Mouse (Mus musculus): ENCODE measurements around the gene Parm1. TPM values are rescaled to one million over a fixed set of nuclear protein-coding genes. Genes with fewer than 3 reads are reported as not detected.

Gene Parm1
- total RNA-seq, 2 experiments from 2014 or later = 56.1 to 56.9 TPM

DNA sequence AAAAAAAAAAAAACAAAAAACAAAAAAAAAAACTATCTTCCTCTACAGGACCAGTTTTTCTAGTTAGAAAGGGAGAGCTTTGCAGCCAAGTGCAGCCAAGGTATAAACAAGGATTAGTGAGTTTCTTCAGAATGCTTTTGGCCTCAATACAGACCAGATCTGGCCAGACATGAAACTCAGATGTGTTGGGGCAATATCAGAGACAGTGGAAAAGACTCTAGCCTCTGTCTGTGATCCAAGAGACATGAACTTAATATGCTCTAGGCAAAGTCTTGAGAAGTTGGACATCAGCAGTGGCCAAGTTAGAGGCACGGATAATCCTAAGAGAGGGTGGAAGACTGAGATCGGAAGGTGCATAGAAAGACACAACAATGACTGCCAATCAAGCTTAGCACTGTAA is 56.8 kb downstream of the Parm1 start:
- no peak for DNase-seq

DNA sequence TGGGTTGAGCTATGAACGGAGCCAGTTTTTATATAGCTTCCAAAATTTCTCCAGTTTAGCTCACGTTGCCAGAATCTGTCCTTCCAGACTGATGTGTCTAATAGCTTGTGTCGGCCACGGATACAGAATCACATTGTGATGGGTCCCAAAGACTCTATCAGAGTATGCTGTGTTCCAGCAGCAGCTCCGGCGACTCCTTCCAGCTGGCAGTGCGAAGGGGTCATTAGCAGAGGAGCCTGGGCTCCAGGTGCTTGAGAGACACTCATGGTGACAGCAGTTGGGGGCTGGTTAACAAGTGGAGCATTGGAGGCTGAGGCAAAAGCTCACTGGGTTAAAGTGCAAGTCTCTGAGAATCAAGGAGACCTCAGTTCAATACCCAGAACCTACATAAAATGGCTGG is 61.5 kb downstream of the Parm1 start:
- DNase-seq = peak; percentile 57 to 73

DNA sequence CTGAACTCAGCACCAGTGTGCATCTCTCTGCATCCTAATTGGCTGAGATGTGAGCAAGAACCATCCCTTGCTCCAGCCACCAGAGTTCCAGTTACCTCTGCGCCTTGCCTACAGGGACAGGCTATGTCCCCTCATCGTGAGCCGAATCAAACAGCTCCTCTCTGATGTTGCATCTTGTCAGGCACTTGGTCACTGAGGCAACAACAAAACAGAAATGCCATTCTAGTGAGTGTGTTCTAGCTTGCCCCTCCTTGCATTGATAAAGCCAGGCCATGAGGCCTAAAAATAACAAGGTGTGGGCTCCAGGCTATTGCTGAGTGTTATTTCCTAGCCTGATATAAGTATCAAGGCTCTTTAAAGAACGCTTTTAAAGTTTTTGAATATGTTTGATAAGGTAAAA is 64.4 kb downstream of the Parm1 start:
- DNase-seq = peak in 1 of 2 experiments; percentile 24

DNA sequence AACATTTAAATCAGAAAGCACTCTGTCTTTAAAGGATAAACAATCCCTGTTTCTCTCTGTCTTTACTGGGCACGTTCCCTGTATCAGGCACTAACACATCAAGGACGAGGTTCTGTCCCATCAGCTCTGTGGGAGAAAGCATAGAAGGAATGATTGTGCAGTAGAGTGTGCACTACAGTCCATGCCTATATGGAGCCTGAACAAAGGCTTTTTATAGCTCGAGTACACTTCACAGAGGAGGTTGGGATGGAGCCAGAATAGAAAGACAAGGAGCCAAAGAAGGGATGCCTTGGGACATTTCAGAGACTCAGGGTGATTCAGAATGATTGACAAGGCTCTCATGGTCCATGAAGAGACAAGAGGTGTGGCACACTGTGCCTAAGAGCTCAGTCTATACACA is 68.8 kb downstream of the Parm1 start:
- DNase-seq = peak; percentile 35

DNA sequence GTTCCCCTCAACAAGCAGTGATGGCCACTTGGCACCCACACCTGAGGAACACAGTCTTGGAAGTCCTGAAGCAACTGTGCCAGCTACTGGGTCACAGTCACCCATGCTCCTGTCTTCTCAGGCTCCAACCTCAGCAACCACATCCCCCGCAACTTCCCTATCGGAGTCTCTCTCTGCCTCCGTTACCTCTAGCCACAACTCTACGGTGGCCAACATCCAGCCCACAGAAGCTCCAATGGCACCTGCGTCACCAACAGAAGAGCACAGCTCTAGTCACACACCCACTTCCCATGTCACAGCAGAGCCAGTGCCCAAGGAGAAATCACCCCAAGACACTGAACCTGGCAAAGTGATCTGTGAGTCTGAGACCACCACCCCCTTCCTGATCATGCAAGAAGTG is 76.7 kb downstream of the Parm1 start:
- DNase-seq = no peak

DNA sequence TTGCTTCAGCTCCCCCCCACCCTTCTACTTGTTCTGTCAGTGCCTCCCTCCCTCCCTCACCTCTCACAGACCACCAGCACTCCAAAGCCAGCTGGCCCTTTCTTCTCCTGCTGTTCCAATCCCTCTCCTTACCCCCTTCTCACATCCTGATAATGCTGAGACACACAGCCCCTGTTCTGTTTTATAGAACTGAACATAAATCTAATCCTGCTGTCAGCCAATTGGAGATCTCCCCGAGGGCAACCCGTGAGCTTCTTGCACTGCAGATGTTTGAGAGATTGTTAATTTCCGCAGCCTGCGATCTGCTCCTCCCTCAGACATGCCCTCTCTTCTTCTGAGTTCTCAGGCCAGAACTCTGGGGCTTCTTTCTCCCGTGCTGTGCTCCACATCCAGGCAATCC is 79.8 kb downstream of the Parm1 start:
- no peak for DNase-seq

DNA sequence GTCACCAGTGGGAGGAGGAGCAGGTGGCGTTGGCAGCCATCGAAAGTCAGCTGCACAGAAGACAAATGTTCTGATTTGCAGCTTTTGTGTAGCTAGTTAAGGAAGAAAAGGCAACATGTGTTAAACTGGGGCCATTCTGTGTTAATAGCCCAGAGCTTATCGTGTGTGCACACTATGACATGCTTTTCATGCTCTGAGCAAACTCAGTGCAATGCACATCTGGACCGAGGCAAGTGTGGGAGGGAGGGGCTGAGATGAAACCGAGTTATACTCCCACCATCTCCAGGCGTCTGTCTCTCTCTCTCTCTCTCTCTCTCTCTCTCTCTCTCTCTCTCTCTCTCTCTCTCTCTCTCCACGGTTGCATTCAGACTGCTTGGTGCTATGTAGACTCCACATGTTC is 82.4 kb downstream of the Parm1 start:
- DNase-seq = no peak

DNA sequence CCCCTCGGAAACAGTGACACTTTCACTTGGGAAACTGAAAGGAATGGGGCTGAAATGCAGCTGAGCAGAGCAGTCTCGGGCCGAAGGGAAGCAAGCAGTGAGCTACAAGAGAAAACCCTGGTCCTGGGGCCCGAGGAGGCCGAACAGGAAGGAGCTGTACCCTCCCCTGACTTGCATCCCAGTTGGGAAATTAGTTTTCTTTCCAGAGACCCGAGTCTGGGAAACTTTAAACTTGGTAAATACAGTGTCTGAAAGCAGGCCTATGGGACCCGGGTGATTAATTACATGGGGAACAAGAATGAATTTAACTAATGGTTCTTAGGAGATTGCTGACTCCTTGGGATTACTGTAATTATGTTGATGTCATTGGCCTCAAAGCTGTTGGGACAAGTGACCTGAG is 85.9 kb downstream of the Parm1 start:
- DNase-seq = no peak

DNA sequence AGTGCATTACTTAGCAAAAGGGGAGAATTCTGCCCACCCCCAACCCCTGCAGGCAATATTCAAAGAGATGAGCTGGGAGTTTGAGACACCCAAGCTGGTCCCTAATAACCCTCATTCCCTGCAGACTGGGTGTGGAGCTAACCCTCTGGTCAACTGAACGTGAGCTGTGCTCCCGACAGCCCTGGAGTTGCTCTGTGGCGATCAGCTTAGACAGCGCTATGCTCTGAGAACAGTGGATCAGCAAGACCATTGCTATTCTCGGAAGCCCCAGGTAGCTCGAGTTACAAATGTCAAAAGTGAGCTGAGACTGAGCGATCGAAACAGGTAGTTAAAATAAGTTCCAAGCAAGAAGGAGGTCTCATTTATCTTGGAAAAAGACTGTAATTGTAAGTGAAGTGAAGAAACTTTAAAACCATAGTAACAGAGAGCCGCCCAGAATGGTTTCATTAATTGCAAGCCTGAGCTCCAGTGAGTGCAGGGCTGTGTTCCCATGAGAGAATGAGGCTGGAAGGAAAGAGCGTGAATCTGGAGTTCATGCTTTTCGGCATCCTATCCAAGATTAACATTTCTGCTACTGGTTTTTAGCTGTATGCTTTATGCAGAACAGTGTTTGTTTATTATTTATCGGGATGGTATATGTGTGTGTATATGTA is 86.5 kb downstream of the Parm1 start:
- no peak for DNase-seq

DNA sequence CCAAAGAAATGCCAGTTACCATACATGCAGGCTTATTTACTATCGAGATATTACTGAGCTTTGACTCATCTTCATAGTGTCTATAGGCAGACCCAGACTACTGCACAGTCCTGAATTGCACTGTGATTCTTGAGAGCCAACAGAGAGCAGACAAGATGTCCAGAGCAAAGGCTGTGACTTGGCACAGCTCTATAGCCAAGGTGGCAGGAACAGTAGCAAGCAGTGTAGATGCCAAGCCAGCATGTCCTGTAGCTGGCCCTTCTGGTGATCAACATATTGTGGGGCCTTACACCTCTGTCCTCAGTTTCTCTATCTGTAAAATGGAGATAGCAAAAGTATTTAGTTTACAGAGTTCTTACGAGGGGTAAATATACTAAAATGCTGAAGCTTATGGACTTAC is 89.8 kb downstream of the Parm1 start:
- DNase-seq = peak in 1 of 2 experiments; percentile 20

DNA sequence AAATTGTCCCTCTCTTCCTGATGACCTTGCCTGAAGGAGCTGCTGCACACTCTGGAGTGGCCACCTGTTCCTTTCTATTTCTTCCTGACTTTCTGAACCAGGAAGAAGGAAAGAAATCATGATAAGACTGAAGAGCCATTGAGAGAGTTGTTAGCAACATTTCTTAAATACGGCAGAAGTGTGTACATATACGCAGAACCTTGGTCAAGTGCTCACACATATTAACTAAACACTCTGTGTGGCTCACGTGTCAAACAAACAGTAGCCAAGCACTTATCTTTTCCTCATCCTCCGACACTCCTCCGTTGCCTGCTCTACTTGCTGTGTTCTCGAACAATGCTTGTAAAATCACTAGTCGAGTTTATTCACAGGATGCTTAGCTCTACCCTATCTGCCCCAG is 90.4 kb downstream of the Parm1 start:
- no peak for DNase-seq

DNA sequence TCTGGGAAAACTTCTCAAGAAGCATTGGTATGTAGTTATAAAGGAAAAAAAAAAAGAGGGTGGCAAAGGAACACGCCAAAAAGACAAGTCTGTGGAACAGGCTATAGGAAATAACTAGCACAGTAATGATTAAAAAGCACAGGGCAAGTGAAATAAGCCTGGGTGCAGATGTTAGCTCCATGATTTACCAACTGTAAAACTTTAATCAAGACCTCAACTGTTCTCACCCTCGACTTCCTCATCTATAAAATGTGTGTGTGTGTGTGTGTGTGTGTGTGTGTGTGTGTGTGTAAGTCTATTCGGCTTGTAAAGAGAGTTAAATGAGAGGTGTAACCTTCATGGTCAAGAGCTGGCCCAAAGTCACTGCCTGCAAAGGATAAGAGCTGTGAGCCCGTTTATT is 91.6 kb downstream of the Parm1 start:
- DNase-seq = no peak

DNA sequence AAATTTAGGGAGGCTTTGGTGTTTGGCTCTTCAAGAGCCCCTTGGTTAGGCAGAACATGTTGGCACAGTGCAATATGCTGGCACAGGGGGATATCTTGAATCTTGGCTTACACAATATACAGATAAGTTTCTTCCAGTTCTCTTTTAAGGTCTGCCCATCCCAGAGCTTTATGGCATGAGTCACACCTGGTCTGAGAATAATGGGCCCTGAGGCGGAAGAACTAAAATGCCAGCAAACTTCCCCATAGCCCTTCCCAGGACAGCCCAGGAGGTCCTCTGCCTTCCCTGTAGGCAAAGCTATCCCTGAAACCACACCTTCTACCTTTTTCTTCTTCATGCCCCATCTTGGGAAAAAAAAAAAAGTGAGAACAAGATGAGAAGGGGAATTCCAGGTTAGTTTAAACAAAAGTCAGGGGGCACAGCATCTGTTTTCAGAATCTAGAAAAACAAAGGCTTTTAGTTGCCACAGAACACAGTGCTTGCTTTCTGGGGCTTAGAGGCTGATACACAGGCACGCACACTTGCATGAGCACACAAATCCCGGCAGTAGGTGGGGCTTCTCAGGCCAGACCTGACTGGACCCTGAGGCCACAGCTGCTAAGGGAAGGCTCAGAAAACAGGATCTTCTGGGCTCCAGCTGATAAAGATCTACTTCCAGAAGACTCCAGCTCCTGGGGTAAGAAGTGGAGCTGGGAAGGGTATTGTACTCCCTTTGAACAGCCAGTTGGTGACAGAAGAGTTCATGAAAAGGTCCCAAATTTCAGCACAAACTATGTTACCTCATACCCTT is 92.3 kb downstream of the Parm1 start:
- no peak for DNase-seq

DNA sequence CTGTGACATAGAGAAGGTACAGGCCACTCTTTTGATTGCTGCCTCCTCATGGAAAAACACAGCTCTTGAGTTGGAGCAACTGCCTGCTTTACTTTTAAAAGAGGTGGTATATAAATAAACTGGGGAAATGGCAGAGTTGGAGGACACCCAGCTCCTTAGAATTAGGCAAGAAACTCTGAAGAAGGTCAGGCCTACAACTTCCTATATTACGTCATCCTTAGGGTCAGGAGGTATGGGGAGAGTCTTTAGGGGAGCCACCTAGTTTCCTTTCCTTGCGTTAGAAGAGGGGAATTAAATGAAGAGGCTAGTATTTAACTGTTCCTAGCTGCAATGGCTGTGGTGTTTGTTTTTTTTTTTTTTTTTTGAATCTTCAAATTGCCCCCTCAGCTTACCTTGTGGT is 93.1 kb downstream of the Parm1 start:
- no peak for DNase-seq

DNA sequence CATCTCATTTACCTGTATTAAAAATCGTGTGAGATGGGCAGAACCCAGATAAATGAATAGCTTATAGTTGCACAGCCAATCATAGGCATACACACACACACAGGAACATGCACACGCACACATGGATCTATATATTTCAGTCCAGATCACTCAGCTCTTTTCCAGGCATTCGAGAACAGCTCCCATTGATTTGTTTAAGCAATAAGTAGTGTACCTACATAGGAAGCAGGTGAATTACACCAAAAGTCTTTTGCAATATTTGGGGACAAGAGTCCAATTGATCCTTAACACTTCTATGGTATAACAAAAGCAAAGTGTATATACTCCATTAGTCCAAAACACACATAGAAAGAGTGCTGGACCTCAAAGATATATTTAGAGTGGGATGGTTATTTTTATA is 94.2 kb downstream of the Parm1 start:
- DNase-seq = no peak

DNA sequence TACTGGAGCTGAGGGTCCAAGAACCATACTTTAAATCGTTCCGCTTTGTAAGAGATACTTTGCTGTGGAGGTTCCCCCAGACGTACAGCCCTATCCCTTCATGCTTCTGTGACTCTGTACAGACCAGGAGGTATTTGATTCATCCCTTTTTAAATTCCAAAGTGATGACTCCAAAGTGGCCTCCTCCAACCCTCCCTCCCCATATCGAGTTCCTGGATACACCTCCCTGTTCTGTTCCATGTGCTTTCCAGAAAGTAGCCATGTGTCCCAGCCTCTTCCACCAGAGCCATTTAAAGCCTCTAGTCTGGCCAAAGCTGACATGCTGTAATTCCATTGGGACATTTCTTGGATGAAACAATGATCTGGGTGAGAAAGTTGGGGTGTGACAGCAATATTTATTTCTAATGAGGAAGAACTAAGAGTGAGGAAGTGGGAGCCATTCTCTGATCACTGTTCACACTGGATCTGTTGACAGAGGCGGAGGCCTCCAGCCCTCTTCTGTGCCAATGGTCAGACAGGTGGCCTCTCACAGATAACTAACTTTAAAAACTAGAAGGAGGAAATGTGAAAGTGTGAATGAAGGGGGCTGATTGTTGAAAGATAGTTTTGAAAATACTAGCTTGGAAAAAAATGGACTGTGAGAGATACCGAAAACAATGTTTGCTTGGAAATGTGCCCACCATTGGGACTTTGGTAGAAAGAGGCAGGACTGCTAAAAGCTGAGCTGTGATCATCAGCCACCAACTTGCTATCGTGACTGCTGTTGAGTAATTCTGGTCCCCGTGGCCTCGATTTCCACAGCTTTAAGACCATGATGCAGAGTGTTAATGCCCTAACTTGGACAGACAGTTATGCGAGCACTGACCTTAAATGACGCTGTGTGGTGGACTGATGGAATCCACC is 100.2 kb downstream of the Parm1 start:
- peak in 1 of 2 experiments; percentile 24 for DNase-seq

DNA sequence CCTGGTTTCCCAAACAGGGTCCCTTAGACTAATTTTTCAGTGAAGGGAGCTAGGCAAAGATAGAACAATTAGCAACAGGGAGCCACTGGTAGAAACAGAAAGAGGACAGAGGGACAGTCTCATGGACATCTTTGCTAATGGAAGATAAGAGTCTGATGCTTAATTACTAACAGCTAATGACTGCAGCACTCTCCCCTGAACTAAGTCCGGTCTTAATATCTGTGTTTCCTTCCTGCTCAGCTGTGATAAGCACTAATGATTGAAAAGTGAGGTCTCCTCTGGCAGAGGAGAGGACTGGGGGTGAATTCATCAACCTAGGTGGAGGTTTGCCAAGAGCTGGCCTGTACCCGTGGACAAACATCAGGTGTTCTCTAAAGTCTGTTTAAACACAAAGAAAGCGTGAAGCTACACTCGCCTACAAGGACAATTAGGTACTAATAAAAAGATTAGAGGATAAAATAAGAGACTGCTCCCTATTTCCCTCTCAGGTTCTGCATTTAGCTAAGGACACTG is 101.3 kb downstream of the Parm1 start:
- DNase-seq = no peak

DNA sequence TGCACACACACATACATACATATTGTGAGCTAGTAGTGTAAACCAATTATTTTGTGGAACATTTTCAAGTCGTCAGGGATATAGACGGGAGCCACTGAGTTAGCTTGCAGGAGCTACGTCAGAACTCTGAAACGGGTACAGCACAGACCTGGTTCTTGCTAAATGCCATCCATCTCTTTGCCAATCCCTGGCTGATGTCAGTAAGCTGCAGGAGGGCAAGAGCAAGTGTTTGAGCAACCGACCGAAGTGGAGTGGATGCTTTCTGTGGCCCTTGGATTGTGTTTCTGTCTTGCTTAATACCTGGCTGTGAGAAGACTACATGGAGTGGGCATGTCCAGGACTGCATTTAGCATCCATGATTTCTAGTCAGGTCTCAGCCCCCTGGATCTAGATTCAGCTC is 103.8 kb downstream of the Parm1 start:
- DNase-seq = no peak

DNA sequence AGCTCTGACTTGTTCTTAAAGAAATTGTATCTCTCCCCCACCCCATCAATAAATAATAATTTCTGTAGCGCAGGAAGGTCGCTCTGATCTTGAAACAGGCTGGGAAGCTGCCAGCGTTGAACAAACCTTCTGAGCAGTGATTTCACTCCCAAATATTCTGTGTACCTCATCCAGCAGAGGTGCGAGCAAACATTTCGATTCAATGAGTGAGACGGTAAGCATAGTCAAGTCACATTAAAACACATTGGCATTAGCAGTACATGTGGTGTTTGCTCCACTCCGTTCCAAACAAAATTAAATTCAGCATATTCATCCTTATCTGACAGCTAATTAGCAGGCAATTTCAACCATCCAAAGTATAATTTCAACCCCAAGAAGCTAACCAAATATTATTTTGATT is 109.4 kb downstream of the Parm1 start:
- no peak for DNase-seq

DNA sequence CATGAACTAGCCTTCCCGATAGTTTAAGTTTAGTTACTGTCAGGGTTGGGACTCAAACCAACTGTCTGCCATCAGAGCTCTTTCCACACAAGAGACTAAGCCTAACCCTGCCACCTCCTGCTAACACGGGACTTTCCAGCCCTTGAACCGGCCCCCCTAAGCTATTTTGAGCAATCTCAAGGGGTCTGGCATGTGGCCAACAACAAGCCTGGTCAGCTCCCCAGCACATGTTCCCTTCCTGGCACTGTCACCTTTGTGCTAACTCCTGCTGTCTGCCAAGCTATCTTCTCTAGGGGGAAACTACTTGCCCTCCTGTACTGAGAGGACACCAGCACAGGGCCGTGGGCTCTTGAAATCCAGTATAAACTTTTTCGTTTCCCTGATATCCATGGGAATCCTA is 112.1 kb downstream of the Parm1 start:
- DNase-seq = peak; percentile 88 to 90

DNA sequence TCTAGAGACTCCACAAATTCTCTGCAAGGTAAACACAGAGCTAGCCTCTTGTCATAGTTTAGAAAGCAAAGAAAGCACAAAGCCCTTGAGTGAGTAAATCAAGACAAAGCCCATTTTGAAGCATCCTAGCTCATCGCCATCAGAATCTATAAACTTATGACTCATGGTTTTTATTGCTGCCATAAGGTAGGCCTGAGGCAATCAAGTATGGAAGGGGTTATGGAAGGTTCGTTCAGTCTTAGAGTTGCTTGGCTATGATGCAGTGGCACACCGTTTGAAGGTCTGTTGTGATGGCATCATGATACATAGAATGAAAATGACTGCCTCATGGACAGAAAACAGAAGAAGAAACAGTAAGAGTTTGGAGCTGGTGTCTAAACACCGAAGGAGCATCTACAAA is 133.9 kb downstream of the Parm1 start:
- DNase-seq = no peak

DNA sequence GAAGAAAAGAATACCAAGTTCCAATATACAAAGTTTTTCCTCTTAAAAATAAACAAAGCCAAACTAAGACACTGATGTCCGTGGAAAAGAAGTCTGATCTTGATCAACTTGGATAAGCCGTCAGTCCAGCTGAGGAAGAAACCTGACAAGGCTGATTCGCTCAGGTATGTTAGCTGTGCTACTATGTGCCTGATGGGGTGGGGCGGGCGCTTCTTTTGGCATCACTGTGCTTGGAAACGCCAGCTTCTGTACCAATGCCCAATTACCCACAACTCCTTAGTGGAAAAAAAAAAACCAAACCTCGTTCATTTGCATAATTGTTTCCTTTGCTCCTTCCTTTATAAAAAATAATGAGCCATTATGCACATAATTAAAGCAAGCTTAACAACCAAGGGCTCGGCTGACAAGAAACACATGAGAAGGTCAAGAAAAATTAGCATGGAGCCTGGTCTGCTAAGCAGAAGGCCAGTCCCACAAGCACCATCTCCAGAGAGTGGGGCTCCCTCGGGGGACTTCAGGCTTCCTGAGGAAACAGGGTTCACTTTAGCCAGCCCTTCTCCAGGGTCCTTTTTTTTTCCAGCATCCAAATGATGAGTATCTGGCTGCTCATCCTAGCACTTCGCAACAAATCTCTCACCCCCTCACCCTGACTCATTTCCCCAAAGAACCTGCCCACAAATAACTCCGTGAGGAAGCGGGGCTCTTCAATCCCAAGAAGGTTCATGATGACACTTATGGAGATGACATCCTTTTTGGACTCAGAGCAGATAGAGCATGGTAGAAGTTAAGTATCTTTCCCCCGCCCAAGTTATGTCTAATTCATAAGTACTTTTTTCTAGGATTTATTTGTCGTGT is 135.9 kb downstream of the Parm1 start:
- DNase-seq = no peak
